Mouse (Mus musculus): ENCODE measurements around the gene Coa4. TPM values are rescaled to one million over a fixed set of nuclear protein-coding genes. Genes with fewer than 3 reads are reported as not detected.

Gene Coa4
- total RNA-seq (2021) = 10 to 100 TPM in 1 of 2 experiments, 1 to 10 TPM in 1; 9.7 to 10.6 TPM

GRCm38 (mm10) chr7:100536804-100537518 is at the start of gene Coa4:
TSS of gene Coa4 (plus strand) at chr7:100537071.
- DNase-seq = peak; percentile 87

- no peak for DNase-seq
Observed at GRCm38 (mm10) chr7:100487301-100487700, 49.6 kb upstream of the Coa4 start.

DNA sequence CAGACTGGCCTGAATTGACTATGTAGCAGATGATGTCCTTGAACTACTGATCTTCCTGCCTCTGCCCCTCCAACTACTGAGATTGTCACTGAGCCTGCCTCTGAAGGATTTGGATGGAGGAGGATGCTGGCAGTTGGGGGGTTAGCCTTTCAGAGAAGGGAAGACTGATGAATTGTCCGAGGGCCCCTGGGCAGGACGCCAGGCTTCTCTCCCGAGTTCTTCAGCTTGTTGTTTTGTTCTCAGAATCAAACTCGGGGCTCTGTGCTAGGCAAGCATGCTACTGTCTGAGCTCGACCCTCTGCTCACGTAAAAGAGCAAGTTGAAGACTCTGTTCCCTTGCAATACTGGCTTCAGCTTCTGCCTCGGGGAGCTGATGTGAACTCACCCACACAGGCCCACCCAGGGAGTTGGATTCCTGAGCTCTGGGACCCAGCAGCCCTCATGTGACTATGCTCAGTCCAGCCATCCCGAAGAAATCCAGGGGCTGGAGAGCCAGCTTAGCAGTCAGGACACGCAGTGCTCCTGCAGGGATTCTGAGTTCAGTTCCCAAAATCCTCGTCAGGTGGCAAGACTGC is 48.3 kb upstream of the Coa4 start:
- DNase-seq = peak; percentile 45

- DNase-seq = no peak
Observed at GRCm38 (mm10) chr7:100492391-100493116, 44.3 kb upstream of the Coa4 start.

- peak; percentile 89 for DNase-seq
Observed at GRCm38 (mm10) chr7:100493117-100493483, 43.8 kb upstream of the Coa4 start, which contains the start of gene Ucp2. TSS of gene Ucp2 (plus strand) at chr7:100493337.

DNA sequence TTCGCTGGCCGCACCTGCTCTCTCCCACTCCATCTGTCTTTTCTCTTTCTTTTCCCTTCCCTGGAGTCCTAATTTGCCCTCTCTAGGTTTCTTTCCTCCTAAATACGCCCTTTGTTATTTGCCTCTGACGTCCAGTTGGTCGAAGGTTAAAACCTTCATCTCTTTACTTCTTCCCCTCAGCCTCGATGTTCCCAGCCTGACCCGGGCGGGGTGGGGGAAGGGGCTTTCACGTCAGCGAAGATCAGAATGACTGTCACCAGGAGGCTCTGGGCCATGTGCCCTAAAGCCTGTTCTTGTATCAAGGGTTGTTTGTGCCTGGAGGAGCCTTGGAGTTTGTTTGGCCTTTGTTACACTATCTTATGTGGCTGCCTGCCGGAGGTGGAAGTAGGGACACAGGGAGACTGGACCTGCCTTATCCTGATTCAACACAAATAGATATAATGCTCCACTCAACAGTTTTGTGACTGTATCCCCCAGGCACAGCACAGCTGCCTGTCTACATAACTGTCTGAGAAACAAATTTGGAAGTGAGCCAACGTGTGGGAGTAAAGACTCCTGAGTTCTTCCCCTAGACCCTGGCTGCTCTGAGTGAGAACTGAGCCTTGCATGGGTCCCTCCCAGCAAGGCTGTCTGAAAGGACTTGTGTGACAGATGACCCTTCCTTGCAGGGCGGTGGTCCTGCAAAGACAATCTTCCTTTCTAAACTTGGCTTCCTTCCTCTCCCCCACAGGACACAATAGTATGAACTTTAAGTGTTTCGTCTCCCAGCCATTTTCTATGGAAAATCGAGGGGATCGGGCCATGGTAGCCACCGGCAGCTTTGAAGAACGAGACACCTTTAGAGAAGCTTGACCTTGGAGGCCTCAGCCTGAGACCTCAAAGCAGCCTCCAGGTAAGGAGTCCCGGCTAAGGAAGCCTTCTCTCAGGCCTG is 43.1 kb upstream of the Coa4 start:
- DNase-seq = peak; percentile 68

DNA sequence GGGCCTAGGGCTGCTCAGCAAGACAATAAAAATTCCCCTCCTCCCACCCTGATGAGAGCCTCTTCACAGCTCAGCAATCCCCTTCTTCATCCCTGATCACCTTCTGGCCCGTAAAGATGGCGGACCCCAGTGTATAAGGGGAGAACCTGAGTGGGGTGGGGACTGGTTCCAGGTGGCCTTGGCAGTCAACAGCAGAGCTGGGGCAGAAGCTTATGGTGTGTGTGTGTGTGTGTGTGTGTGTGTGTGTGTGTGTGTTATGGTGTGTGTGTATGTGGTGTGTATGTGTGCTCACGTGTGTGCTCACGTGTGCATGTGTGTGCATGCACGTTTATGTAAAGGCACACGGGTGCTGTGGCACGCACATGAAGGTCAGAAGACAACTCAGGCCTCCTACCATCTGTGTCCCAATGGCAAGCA is 42.4 kb upstream of the Coa4 start:
- DNase-seq = no peak

- DNase-seq = peak; percentile 30
Observed at GRCm38 (mm10) chr7:100495042-100495441, 41.8 kb upstream of the Coa4 start.

GRCm38 (mm10) chr7:100495581-100496251 is 41.2 kb upstream of the Coa4 start:
- peak; percentile 80 for DNase-seq

- no peak for DNase-seq
Observed at GRCm38 (mm10) chr7:100496371-100496770, 40.5 kb upstream of the Coa4 start.

- no peak for DNase-seq
Observed at GRCm38 (mm10) chr7:100496791-100497190, 40.1 kb upstream of the Coa4 start.

- no peak for DNase-seq
Observed at GRCm38 (mm10) chr7:100497402-100497801, 39.5 kb upstream of the Coa4 start.

DNA sequence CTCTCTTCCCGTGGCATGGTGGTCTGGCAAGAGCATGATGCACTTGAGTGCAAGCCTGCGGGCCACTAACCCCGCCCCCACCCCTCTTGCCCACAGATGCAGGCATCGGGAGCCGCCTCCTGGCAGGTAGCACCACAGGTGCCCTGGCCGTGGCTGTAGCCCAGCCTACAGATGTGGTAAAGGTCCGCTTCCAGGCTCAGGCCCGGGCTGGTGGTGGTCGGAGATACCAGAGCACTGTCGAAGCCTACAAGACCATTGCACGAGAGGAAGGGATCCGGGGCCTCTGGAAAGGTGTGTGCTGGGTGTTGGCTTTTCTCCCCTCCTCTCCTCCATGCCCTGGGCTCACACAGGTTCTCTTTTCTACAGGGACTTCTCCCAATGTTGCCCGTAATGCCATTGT is 38.9 kb upstream of the Coa4 start:
- no peak for DNase-seq

- DNase-seq = no peak
Observed at GRCm38 (mm10) chr7:100499465-100499864, 37.4 kb upstream of the Coa4 start.

DNA sequence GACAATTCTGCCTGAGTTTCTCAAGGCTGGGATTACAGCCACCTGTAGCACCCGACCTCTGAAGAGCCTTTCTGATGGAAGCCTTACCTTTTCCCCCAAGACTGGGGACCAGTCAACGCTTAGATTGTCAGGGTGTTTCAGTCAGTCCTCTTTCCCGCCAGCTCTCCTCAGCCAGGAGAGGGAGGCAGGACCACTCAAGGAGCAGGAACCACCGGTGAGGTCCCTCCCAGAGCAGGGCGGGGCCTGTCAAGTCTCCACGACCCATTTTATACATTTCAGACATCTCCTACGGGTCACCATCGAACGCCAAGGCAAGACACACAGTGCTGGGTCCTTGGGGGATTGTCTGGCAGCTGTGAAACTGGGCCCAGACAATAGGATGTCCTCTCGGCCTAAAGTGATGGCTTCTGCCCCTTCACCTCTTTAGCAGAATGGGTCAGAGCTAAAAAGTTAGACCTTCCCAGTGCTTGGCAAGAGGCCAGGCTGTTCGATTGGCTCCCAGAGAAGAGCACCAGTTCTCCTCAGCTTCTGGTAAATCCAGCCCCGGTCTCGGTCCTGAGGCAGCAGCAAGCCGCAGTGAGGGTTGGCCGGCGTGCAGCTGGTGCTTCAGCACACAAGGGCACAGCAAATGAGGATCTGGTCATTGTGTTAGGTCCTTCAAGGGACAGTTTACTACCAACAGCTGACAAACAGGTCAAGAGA is 36.4 kb upstream of the Coa4 start:
- DNase-seq = peak; percentile 43

DNA sequence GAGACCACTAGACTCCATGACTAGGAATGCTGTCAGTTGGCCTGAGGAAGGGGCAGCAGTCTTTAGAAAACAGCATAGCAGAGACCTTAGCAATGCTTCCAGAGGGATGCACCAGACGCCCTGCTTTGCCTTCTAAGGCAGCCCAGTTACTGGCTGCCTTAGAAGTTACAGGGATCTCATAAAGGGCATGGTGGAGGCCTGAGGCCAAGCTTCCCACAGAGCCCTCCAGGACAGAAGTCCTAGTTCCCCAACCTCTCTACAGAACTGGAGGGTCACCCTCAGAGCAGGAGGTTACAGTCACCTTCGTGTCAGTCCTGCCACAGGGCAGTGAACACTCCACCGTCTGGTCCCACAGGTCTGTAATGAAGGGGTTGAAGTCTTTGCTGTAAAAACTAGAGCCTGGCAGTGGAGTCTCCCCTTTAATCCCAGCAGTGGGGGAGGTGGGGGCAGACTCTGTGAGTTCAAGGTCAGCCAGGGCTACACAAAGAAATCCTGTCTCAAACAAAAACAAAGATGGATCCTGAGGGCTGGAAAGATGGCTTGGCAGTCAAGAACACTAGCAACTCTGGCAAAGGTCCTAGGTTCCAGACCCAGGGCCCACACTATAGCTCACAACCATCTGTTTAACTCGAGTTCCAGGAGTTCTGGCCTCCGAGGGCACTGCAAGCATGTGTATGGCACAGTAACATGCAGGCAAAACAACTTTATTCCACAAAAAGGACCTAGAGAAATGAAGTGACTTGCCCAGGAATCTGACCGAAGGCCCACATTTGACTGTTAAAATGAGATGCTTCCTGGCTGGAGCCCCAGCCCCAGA is 35.6 kb upstream of the Coa4 start:
- DNase-seq = no peak

GRCm38 (mm10) chr7:100501844-100502373 is 35.0 kb upstream of the Coa4 start:
- no peak for DNase-seq

- DNase-seq = no peak
Observed at GRCm38 (mm10) chr7:100502374-100502922, 34.4 kb upstream of the Coa4 start.

- no peak for DNase-seq
Observed at GRCm38 (mm10) chr7:100503076-100503475, 33.8 kb upstream of the Coa4 start.
